Comparison of ENCODE assay signal across 26 mouse cellular contexts in genomic region chr7:44498922-44499321, GRCm38 (mm10). TPM values are rescaled to one million over a fixed set of nuclear protein-coding genes. Genes with fewer than 3 reads are reported as not detected.
DNase-seq lines count a peak whose midpoint lies in the region; ATAC-seq and TF ChIP-seq lines count a peak whose summit lies in the region.
"Had no signal": no experiment of that assay in that cellular context is flagged by ENCODE, and none has a peak within 500 bp of the region (broad histone marks: within the 10 kb centered on the region; RNA-seq: fewer than 3 reads in every experiment).

No protein-coding gene starts in this region.

- H3K9ac ChIP-seq in liver, adult 2 months (ENCODE audit: low read depth, low read length): no peak overlapping the region
- no peak overlapping the region for H3K9ac ChIP-seq in liver, embryonic 11.5 days (ENCODE audit: low read depth, low read length)
- H3K9ac ChIP-seq in liver, embryonic 16.5 days (ENCODE audit: low read depth, low read length): no peak overlapping the region
- no peak overlapping the region for H3K9ac ChIP-seq in liver, embryonic 12.5 days
- no peak overlapping the region for H3K9ac ChIP-seq in liver, postnatal 0 days (replicated peaks)
- H3K9ac ChIP-seq: embryonic facial prominence, embryonic 12.5 days; forebrain, embryonic 13.5 days; forebrain, embryonic 15.5 days; forebrain, postnatal 0 days had no signal

- H3K36me3 ChIP-seq in liver, adult 2 months (ENCODE audit: control insufficient read depth, insufficient read depth, low read length): no peaks in the 10 kb centered on the region
- peaks cover 2% of the 10 kb centered on the region; the same call in 1 of the 2 replicates for H3K36me3 ChIP-seq in liver, embryonic 11.5 days (ENCODE audit: control insufficient read depth, insufficient read depth, low read length)
- peaks cover under 1% of the 10 kb centered on the region; the same call in 1 of the 2 replicates for H3K36me3 ChIP-seq in liver, embryonic 16.5 days (ENCODE audit: control insufficient read depth, insufficient read depth)
- H3K36me3 ChIP-seq in liver, embryonic 12.5 days: peaks cover 9% of the 10 kb centered on the region
- no peaks in the 10 kb centered on the region for H3K36me3 ChIP-seq in liver, postnatal 0 days (replicated peaks; ENCODE audit: insufficient read depth, low read length)
- H3K36me3 ChIP-seq in limb, embryonic 10.5 days: peaks cover 8% of the 10 kb centered on the region

- H3K4me3 ChIP-seq in liver, adult 2 months (ENCODE audit: insufficient read depth, low read depth, low read length): no peak overlapping the region
- no peak overlapping the region for H3K4me3 ChIP-seq in liver, embryonic 11.5 days (ENCODE audit: low read depth, low read length)
- no peak overlapping the region for H3K4me3 ChIP-seq in liver, embryonic 16.5 days (ENCODE audit: low read depth, low read length)
- H3K4me3 ChIP-seq in liver, embryonic 12.5 days: no peak overlapping the region
- H3K4me3 ChIP-seq in liver, postnatal 0 days (ENCODE audit: low read depth, low read length): no peak overlapping the region
- H3K4me3 ChIP-seq in limb, embryonic 10.5 days: no peak overlapping the region
- H3K4me3 ChIP-seq: embryonic facial prominence, embryonic 10.5 days; embryonic facial prominence, embryonic 12.5 days; forebrain, embryonic 13.5 days; forebrain, embryonic 15.5 days had no signal

- no peak for TF ChIP-seq EP300 in liver, postnatal 0 days (IDR thresholded peaks at IDR 0.05; ENCODE audit: low read depth)

- H3K27ac ChIP-seq in liver, adult 2 months (replicated peaks; ENCODE audit: insufficient read depth, low read depth, low read length): peak overlapping the region; percentile 64
- H3K27ac ChIP-seq in liver, embryonic 11.5 days (ENCODE audit: low read depth, low read length): no peak overlapping the region
- H3K27ac ChIP-seq in liver, embryonic 16.5 days (ENCODE audit: low read length): peak overlapping the region; percentile 48; the same call in 1 of the 2 replicates
- no peak overlapping the region for H3K27ac ChIP-seq in liver, embryonic 12.5 days
- 0 out of 2 replicates have a peak overlapping the region, but pooled peaks have one; percentile 11 for H3K27ac ChIP-seq in liver, postnatal 0 days (ENCODE audit: low read depth)
- no peak overlapping the region for H3K27ac ChIP-seq in limb, embryonic 10.5 days
- H3K27ac ChIP-seq: embryonic facial prominence, embryonic 10.5 days; embryonic facial prominence, embryonic 12.5 days; forebrain, embryonic 13.5 days; forebrain, embryonic 15.5 days had no signal

- TF ChIP-seq POLR2A in liver, adult 2 months (IDR thresholded peaks at IDR 0.05; ENCODE audit: extremely low read depth, insufficient read depth, low read length): no peak

- 18% methylated on average over 1 of the region's 1 CpGs for WGBS in liver, adult 2 months
- 57% methylated on average over 1 of the region's 1 CpGs for WGBS in liver, embryonic 11.5 days
- WGBS in liver, embryonic 16.5 days (ENCODE audit: insufficient replicate concordance): 34% methylated on average over 1 of the region's 1 CpGs
- WGBS in liver, embryonic 12.5 days (ENCODE audit: insufficient replicate concordance): 61% methylated on average over 1 of the region's 1 CpGs
- WGBS in liver, postnatal 0 days (ENCODE audit: insufficient replicate concordance): 33% methylated on average over 1 of the region's 1 CpGs
- 79% methylated on average over 1 of the region's 1 CpGs for WGBS in limb, embryonic 10.5 days

- H3K79me2 ChIP-seq in liver, adult 2 months (ENCODE audit: control insufficient read depth, insufficient read depth, low read length): peaks cover 8% of the 10 kb centered on the region; the same call in 1 of the 2 replicates

- no peaks in the 10 kb centered on the region for H3K9me3 ChIP-seq in liver, embryonic 11.5 days (ENCODE audit: control insufficient read depth, low read length)
- H3K9me3 ChIP-seq in liver, embryonic 16.5 days (replicated peaks; ENCODE audit: control insufficient read depth, low read length): no peaks in the 10 kb centered on the region
- H3K9me3 ChIP-seq in liver, embryonic 12.5 days (replicated peaks): no peaks in the 10 kb centered on the region
- H3K9me3 ChIP-seq in liver, postnatal 0 days (ENCODE audit: low read length): no peaks in the 10 kb centered on the region
- H3K9me3 ChIP-seq in limb, embryonic 10.5 days (replicated peaks): no peaks in the 10 kb centered on the region
- H3K9me3 ChIP-seq: embryonic facial prominence, embryonic 10.5 days; embryonic facial prominence, embryonic 12.5 days; forebrain, embryonic 13.5 days; forebrain, embryonic 15.5 days; G1E had no signal

- no peak for TF ChIP-seq CTCF in liver, adult 2 months (IDR thresholded peaks at IDR 0.05; ENCODE audit: low read depth, low read length)
- no peak for TF ChIP-seq CTCF in liver, postnatal 0 days (IDR thresholded peaks at IDR 0.05; ENCODE audit: low read depth)

- ATAC-seq in liver, embryonic 11.5 days (replicated peaks; ENCODE audit: low FRiP score): no peak
- no peak for ATAC-seq in liver, embryonic 16.5 days (ENCODE audit: low read depth)
- no peak for ATAC-seq in liver, embryonic 12.5 days
- no peak for ATAC-seq in liver, postnatal 0 days
- ATAC-seq: activated CD4-positive, CD25-positive, alpha-beta regulatory T cell, adult 4 months; CD4-positive, CD25-positive, alpha-beta regulatory T cell, adult 4 months; forebrain, embryonic 13.5 days; forebrain, embryonic 15.5 days; forebrain, postnatal 0 days; Patski had no signal

- DNase-seq in adrenal gland, adult (ENCODE audit: inconsistent age in 2 of 2, low spot score in 1 of 2): peak; percentile 7 to 53
- no peak for DNase-seq in adrenal gland, postnatal 10 days
- peak; percentile 79 for DNase-seq in liver, adult 2 months (ENCODE audit: extremely low read depth, low read depth, low spot score)
- no peak for DNase-seq in liver, embryonic 11.5 days (ENCODE audit: low spot score)
- no peak for DNase-seq in liver, postnatal 0 days
- DNase-seq in limb, embryonic 10.5 days (ENCODE audit: low spot score): no peak
- DNase-seq: adrenal gland, adult 2 months; adrenal gland, postnatal 14 days; adrenal gland, postnatal 36 days; B cell, adult 2 months; cerebellum, adult 11-12 months; cerebellum, adult 9-10 months; cerebellum, postnatal 25 days; forebrain, postnatal 0 days had no signal

- H3K4me2 ChIP-seq in liver, embryonic 11.5 days: no peak overlapping the region
- H3K4me2 ChIP-seq in liver, embryonic 16.5 days (ENCODE audit: low read depth, low read length): no peak overlapping the region
- no peak overlapping the region for H3K4me2 ChIP-seq in liver, embryonic 12.5 days
- H3K4me2 ChIP-seq in liver, postnatal 0 days (ENCODE audit: low read depth, low read length): no peak overlapping the region
- H3K4me2 ChIP-seq: embryonic facial prominence, embryonic 12.5 days; forebrain, embryonic 13.5 days; forebrain, embryonic 15.5 days had no signal

- peaks cover 25% of the 10 kb centered on the region for H3K4me1 ChIP-seq in liver, adult 2 months (ENCODE audit: control insufficient read depth, insufficient read depth, low read length)
- H3K4me1 ChIP-seq in liver, embryonic 11.5 days (replicated peaks; ENCODE audit: control insufficient read depth, insufficient read depth, low read length): peaks cover 14% of the 10 kb centered on the region; the same call in 1 of the 2 replicates
- H3K4me1 ChIP-seq in liver, embryonic 16.5 days (ENCODE audit: control insufficient read depth, low read depth, low read length): peaks cover 27% of the 10 kb centered on the region
- peaks cover 39% of the 10 kb centered on the region for H3K4me1 ChIP-seq in liver, embryonic 12.5 days
- H3K4me1 ChIP-seq in liver, postnatal 0 days (ENCODE audit: insufficient read depth): peaks cover 24% of the 10 kb centered on the region
- peaks cover 24% of the 10 kb centered on the region for H3K4me1 ChIP-seq in limb, embryonic 10.5 days

- no peaks in the 10 kb centered on the region for H3K27me3 ChIP-seq in liver, adult 2 months (ENCODE audit: control insufficient read depth, insufficient read depth, low read length)
- peaks cover 6% of the 10 kb centered on the region; the same call in 1 of the 2 replicates for H3K27me3 ChIP-seq in liver, embryonic 11.5 days (replicated peaks; ENCODE audit: control insufficient read depth, insufficient read depth, low read length)
- H3K27me3 ChIP-seq in liver, embryonic 16.5 days (ENCODE audit: control insufficient read depth, insufficient read depth, low read depth, low read length): peaks cover 2% of the 10 kb centered on the region
- H3K27me3 ChIP-seq in liver, embryonic 12.5 days (replicated peaks): peaks cover 41% of the 10 kb centered on the region
- H3K27me3 ChIP-seq in liver, postnatal 0 days (ENCODE audit: insufficient read depth, low read length): no peaks in the 10 kb centered on the region
- H3K27me3 ChIP-seq in limb, embryonic 10.5 days (ENCODE audit: low read depth, poor library complexity, severe bottlenecking): peaks cover 22% of the 10 kb centered on the region
- H3K27me3 ChIP-seq: CH12.LX; embryonic facial prominence, embryonic 12.5 days; forebrain, embryonic 13.5 days; forebrain, embryonic 15.5 days; Patski had no signal

RNA-seq across cellular contexts. Expression of gene Fam71e1, which starts 2.5 kb away (rescaled TPM):
- total RNA-seq in adrenal gland, postnatal 10 days (2021): 10 to 100 TPM; 12.4 to 16.0 TPM
- total RNA-seq in liver, adult 2 months (2014; rRNA removed): 1.7 and 1.8 TPM in 2 replicates
- polyA plus RNA-seq in liver, adult 2 months (2012; rRNA removed): 4.1 and 4.7 TPM in 2 replicates
- 4.7 and 5.9 TPM in 2 replicates for polyA plus RNA-seq in liver, embryonic 11.5 days (2014; fragmentation: Nextera tagmentation; extraction: Ambion mirVana)
- 1.3 and 1.4 TPM in 2 replicates for polyA plus RNA-seq in liver, embryonic 16.5 days (2015; fragmentation: Nextera tagmentation; extraction: Ambion mirVana)
- 2.8 and 3.3 TPM in 2 replicates for polyA plus RNA-seq in liver, embryonic 12.5 days (2016; fragmentation: Nextera tagmentation; extraction: Ambion mirVana)
- 3.3 and 4.1 TPM in 2 replicates for polyA plus RNA-seq in liver, postnatal 0 days (2015; fragmentation: Nextera tagmentation; extraction: Ambion mirVana)
- 10.6 and 16.5 TPM in 2 replicates for polyA plus RNA-seq in limb, embryonic 10.5 days (2016; fragmentation: Nextera tagmentation; extraction: Ambion mirVana)

RNA-seq across cellular contexts. Expression of gene Emc10, which starts 2.6 kb away (rescaled TPM):
- total RNA-seq in adrenal gland, postnatal 10 days (2021): 10 to 100 TPM; 88.8 to 91.1 TPM
- total RNA-seq in liver, adult 2 months (2014; rRNA removed): 29.7 and 40.5 TPM in 2 replicates
- 227 and 287 TPM in 2 replicates for polyA plus RNA-seq in liver, adult 2 months (2012; rRNA removed)
- polyA plus RNA-seq in liver, embryonic 11.5 days (2014; fragmentation: Nextera tagmentation; extraction: Ambion mirVana): 72.8 and 75.2 TPM in 2 replicates
- 34.4 and 40.6 TPM in 2 replicates for polyA plus RNA-seq in liver, embryonic 16.5 days (2015; fragmentation: Nextera tagmentation; extraction: Ambion mirVana)
- 70.6 and 74.8 TPM in 2 replicates for polyA plus RNA-seq in liver, embryonic 12.5 days (2016; fragmentation: Nextera tagmentation; extraction: Ambion mirVana)
- polyA plus RNA-seq in liver, postnatal 0 days (2015; fragmentation: Nextera tagmentation; extraction: Ambion mirVana): 32.4 and 35.9 TPM in 2 replicates
- polyA plus RNA-seq in limb, embryonic 10.5 days (2016; fragmentation: Nextera tagmentation; extraction: Ambion mirVana): 78.6 and 91.4 TPM in 2 replicates

RNA-seq across cellular contexts. Expression of gene Mybpc2, which starts 25.5 kb away (rescaled TPM):
- 10 to 100 TPM; 31.9 to 40.8 TPM for total RNA-seq in adrenal gland, postnatal 10 days (2021)
- 0.55 TPM in 1 of 2 replicates, not detected in the other for total RNA-seq in liver, adult 2 months (2014; rRNA removed)
- polyA plus RNA-seq in liver, adult 2 months (2012; rRNA removed): not detected in 2 replicates
- polyA plus RNA-seq in liver, embryonic 11.5 days (2014; fragmentation: Nextera tagmentation; extraction: Ambion mirVana): not detected in 2 replicates
- 0.15 and 0.31 TPM in 2 replicates for polyA plus RNA-seq in liver, embryonic 16.5 days (2015; fragmentation: Nextera tagmentation; extraction: Ambion mirVana)
- polyA plus RNA-seq in liver, embryonic 12.5 days (2016; fragmentation: Nextera tagmentation; extraction: Ambion mirVana): not detected in 2 replicates
- polyA plus RNA-seq in liver, postnatal 0 days (2015; fragmentation: Nextera tagmentation; extraction: Ambion mirVana): 0.35 and 2.7 TPM in 2 replicates
- 0.05 and 0.11 TPM in 2 replicates for polyA plus RNA-seq in limb, embryonic 10.5 days (2016; fragmentation: Nextera tagmentation; extraction: Ambion mirVana)
- total RNA-seq: adrenal gland, postnatal 36 days had no signal
- polyA plus RNA-seq: activated CD4-positive, CD25-positive, alpha-beta regulatory T cell, adult 4 months; adrenal gland, adult 2 months; CD4-positive, CD25-positive, alpha-beta regulatory T cell, adult 4 months; forebrain, embryonic 11.5 days; G1E had no signal

RNA-seq across cellular contexts. Expression of gene Josd2, which starts 31.1 kb away (rescaled TPM):
- total RNA-seq in adrenal gland, postnatal 10 days (2021): 10 to 100 TPM; 42.2 to 52.0 TPM
- total RNA-seq in liver, adult 2 months (2014; rRNA removed): 25.5 and 27.1 TPM in 2 replicates
- polyA plus RNA-seq in liver, adult 2 months (2012; rRNA removed): 99.7 and 206 TPM in 2 replicates
- 145 and 146 TPM in 2 replicates for polyA plus RNA-seq in liver, embryonic 11.5 days (2014; fragmentation: Nextera tagmentation; extraction: Ambion mirVana)
- 159 and 174 TPM in 2 replicates for polyA plus RNA-seq in liver, embryonic 16.5 days (2015; fragmentation: Nextera tagmentation; extraction: Ambion mirVana)
- 189 and 194 TPM in 2 replicates for polyA plus RNA-seq in liver, embryonic 12.5 days (2016; fragmentation: Nextera tagmentation; extraction: Ambion mirVana)
- polyA plus RNA-seq in liver, postnatal 0 days (2015; fragmentation: Nextera tagmentation; extraction: Ambion mirVana): 59.7 and 63.1 TPM in 2 replicates
- 72.6 and 73.3 TPM in 2 replicates for polyA plus RNA-seq in limb, embryonic 10.5 days (2016; fragmentation: Nextera tagmentation; extraction: Ambion mirVana)

RNA-seq across cellular contexts. Expression of gene Spib, which starts 32.9 kb away (rescaled TPM):
- total RNA-seq in adrenal gland, postnatal 10 days (2021): 1 to 10 TPM; 6.5 to 7.3 TPM
- 0.18 and 0.81 TPM in 2 replicates for total RNA-seq in liver, adult 2 months (2014; rRNA removed)
- polyA plus RNA-seq in liver, adult 2 months (2012; rRNA removed): 0.56 and 1.9 TPM in 2 replicates
- polyA plus RNA-seq in liver, embryonic 11.5 days (2014; fragmentation: Nextera tagmentation; extraction: Ambion mirVana): 0.05 TPM in 1 of 2 replicates, not detected in the other
- 1.5 and 2.0 TPM in 2 replicates for polyA plus RNA-seq in liver, embryonic 16.5 days (2015; fragmentation: Nextera tagmentation; extraction: Ambion mirVana)
- 0.08 TPM in 1 of 2 replicates, not detected in the other for polyA plus RNA-seq in liver, embryonic 12.5 days (2016; fragmentation: Nextera tagmentation; extraction: Ambion mirVana)
- polyA plus RNA-seq in liver, postnatal 0 days (2015; fragmentation: Nextera tagmentation; extraction: Ambion mirVana): 9.5 and 10.1 TPM in 2 replicates
- 0.20 TPM in 1 of 2 replicates, not detected in the other for polyA plus RNA-seq in limb, embryonic 10.5 days (2016; fragmentation: Nextera tagmentation; extraction: Ambion mirVana)
- total RNA-seq: G1E had no signal
- polyA plus RNA-seq: embryonic facial prominence, embryonic 10.5 days; embryonic facial prominence, embryonic 12.5 days; forebrain, embryonic 13.5 days; forebrain, embryonic 15.5 days; forebrain, postnatal 0 days; G1E had no signal

Comparison
In these comparisons a context has a peak if more than half of its experiments do, and no peak if none do; other contexts are left out.
1. DNase-seq: peak in adrenal gland, adult (2 of 2) and liver, adult 2 months (single experiment); none in adrenal gland, postnatal 10 days (single experiment), liver, embryonic 11.5 days (single experiment), liver, postnatal 0 days (single experiment) and limb, embryonic 10.5 days (single experiment).
2. H3K27ac ChIP-seq: peak in liver, adult 2 months (single experiment), liver, embryonic 16.5 days (single experiment) and liver, postnatal 0 days (single experiment); none in liver, embryonic 11.5 days (single experiment), liver, embryonic 12.5 days (single experiment) and limb, embryonic 10.5 days (single experiment).